Mouse (Mus musculus): ENCODE measurements around the gene Tuba3b.

DNA sequence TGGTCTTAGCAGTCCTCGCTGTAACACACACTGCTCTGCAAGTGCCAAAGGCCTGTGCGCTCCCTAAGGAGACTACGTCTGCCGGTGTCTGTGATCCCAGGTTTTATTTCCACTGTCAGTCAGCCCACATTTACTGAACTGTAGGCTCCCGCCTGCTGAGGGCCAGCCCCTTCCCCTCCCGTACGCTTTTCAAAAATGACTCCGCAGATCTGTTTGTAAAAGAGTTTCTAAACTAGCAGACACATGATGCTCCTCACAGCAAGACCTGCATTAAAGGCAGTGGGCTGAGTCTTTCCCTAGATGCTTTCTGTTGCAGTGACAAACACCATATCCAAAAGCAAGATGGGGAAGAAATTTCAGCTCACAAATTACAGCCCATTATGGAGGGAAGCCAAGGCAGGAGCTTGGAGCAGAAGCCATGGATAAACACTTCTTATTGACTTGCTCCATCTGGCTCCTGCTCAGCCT, 23.0 kb upstream of the Tuba3b start:
- no peak for TF ChIP-seq CTCF (conservative IDR thresholded peaks at IDR 0.05; ENCODE audit: low read length)
- no peak for TF ChIP-seq POU5F1 (IDR thresholded peaks at IDR 0.05; ENCODE audit: borderline replicate concordance, low read length)

Measured in E14TG2a.4 (cell line).